Mouse (Mus musculus) megakaryocyte, embryonic 14.5 days (primary cell): Measurements from ENCODE around the gene Eps8.

Source experiments
- FLI1 ChIP-seq: IDR thresholded peaks from 2 replicates; pipeline ENCODE4 v1.6.1; 2012; ENCODE audit warnings: low read length, inconsistent platforms, mixed read lengths
- GATA1 ChIP-seq: IDR thresholded peaks from 3 replicates; pipeline ENCODE4 v1.6.1; 2012; ENCODE audit warnings: mixed read lengths, low read length, inconsistent platforms, borderline replicate concordance

DNA sequence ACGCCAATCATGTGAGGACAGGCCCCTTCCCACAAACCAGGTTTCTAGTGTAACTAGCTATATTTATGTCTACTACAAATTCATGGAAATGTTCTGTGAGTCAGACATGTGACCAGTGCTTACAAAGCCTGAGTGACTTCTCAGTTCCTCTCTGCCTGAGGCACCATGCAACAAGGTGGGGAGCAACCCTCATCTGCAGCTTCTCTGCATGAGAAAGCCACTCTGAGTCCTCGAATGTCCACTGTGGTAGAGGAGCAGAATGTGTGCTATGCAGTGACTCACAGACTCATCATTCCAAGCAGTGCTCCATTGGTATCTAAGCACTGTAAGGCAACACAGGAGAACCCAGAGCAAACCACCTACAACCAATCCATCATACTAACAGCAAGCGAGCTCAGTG lies 88.8 kb downstream of the Eps8 start:
- TF ChIP-seq GATA1: no peak
- no peak for TF ChIP-seq FLI1
